Mouse (Mus musculus): ENCODE measurements around the gene Dph7.
A peak's percentile ranks its signal among the peaks of the same experiment; 100 is the strongest.

DNA sequence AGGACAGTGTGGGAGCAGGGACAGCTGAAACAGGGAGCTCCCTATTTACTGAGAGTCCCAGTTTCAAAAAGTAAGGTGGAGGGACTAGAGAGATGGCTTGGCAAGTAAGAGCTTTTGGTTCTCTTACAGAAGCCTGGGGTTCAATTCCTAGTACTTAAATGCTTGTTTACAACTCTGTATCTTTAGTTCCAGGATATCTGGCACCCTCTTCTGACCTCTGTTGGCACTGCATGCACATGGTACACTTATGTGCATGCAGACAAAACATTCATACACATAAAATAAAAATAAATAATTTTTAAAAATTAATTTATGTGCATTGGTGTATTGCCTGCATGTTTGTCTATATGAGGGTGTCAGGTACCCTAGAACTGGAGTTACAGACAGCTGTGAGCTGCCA is 46.0 kb downstream of the Dph7 start:
- TF ChIP-seq CTCF (IDR thresholded peaks at IDR 0.05; ENCODE audit: low read depth) (peak; percentile 48; the same call in 1 of the 2 replicates), EP300 (IDR thresholded peaks at IDR 0.05; ENCODE audit: low read depth) (no peak)
